Mouse (Mus musculus) hindlimb bud, embryonic 11.5 days (tissue): ENCODE data around the gene Pax2.

Experiments
- DNase-seq: peaks from one replicate; pipeline ENCODE4 v3.0.0-alpha.2; 2012; ENCODE audit warnings: low read depth, low spot score; ENCODE audit errors: extremely low spot score

The Pax2 gene

GRCm38 (mm10) chr19:44755693-44756420, at the start of gene Pax2:
Gene Pax2 (plus strand): TSS chr19:44756045.
- DNase-seq, result no peak

GRCm38 (mm10) chr19:44708885-44709284, 47.0 kb upstream of the Pax2 start:
- no peak for DNase-seq

GRCm38 (mm10) chr19:44716731-44717600, 38.9 kb upstream of the Pax2 start:
- DNase-seq, result no peak

GRCm38 (mm10) chr19:44719292-44720193, 36.3 kb upstream of the Pax2 start:
- no peak for DNase-seq

- DNase-seq, result no peak
Measured at GRCm38 (mm10) chr19:44720194-44720521, 35.7 kb upstream of the Pax2 start.

- no peak for DNase-seq
Measured at GRCm38 (mm10) chr19:44723611-44724440, 32.0 kb upstream of the Pax2 start.

- peak; percentile 85 for DNase-seq
Measured at GRCm38 (mm10) chr19:44725951-44726791, 29.7 kb upstream of the Pax2 start.

GRCm38 (mm10) chr19:44734116-44734515, 21.7 kb upstream of the Pax2 start:
- no peak for DNase-seq

- no peak for DNase-seq
Measured at GRCm38 (mm10) chr19:44734682-44735081, 21.2 kb upstream of the Pax2 start.

- no peak for DNase-seq
Measured at GRCm38 (mm10) chr19:44740300-44740699, 15.5 kb upstream of the Pax2 start.

- no peak for DNase-seq
Measured at GRCm38 (mm10) chr19:44741091-44741763, 14.6 kb upstream of the Pax2 start.

GRCm38 (mm10) chr19:44741764-44742127, 14.1 kb upstream of the Pax2 start:
- no peak for DNase-seq

- no peak for DNase-seq
Measured at GRCm38 (mm10) chr19:44742131-44743020, 13.5 kb upstream of the Pax2 start.

GRCm38 (mm10) chr19:44743021-44743415, 12.8 kb upstream of the Pax2 start:
- DNase-seq, result no peak

GRCm38 (mm10) chr19:44743961-44744520, 11.8 kb upstream of the Pax2 start:
- no peak for DNase-seq

GRCm38 (mm10) chr19:44745741-44746140, 10.1 kb upstream of the Pax2 start:
- DNase-seq, result no peak

- DNase-seq, result no peak
Measured at GRCm38 (mm10) chr19:44746541-44747024, 9.3 kb upstream of the Pax2 start.

- DNase-seq, result no peak
Measured at GRCm38 (mm10) chr19:44747471-44747870, 8.4 kb upstream of the Pax2 start.
